Mouse (Mus musculus) CH12.LX (cell line): Measurements from ENCODE around the gene P2ry6. TPM values are rescaled to one million over a fixed set of nuclear protein-coding genes. Genes with fewer than 3 reads are reported as not detected.

ENCODE experiments used
- DNase-seq: peaks from one replicate; pipeline ENCODE4 v3.0.0-alpha.2; 2013; ENCODE audit errors: extremely low read depth
- H3K27ac ChIP-seq: 2 replicates; pipeline ENCODE4 v1.5.1; 2012; ENCODE audit warnings: low read depth, mild to moderate bottlenecking, control low read depth, moderate library complexity; ENCODE audit not compliant: insufficient read depth
- H3K27me3 ChIP-seq: replicated peaks from 2 replicates; pipeline ENCODE3; 2012; ENCODE audit warnings: inconsistent platforms
- H3K36me3 ChIP-seq, 2 experiments: replicated peaks in 1 of 2; 2 replicates each; pipeline versions ENCODE3 to v1.6.1; 2012; ENCODE audit warnings: inconsistent platforms in 1 of 2, low read length in 1 of 2, mild to moderate bottlenecking in 1 of 2, mixed read lengths in 1 of 2, moderate library complexity in 1 of 2; ENCODE audit not compliant: control insufficient read depth in 1 of 2, insufficient read depth in 1 of 2
- H3K4me1 ChIP-seq, 2 experiments: 2 replicates each; pipeline ENCODE4 v1.6.1; 2012; ENCODE audit warnings: inconsistent platforms in 1 of 2, moderate library complexity in 1 of 2; ENCODE audit not compliant: insufficient read depth in 2 of 2, control insufficient read depth in 1 of 2
- H3K4me2 ChIP-seq: 2 replicates; pipeline ENCODE4 v1.6.1; 2012; ENCODE audit warnings: low read depth, mild to moderate bottlenecking, control low read depth; ENCODE audit not compliant: poor library complexity, insufficient read depth, severe bottlenecking
- H3K4me3 ChIP-seq, 3 experiments: fragments of 150-350 bp in 1 of 3; sonication (generic) in 1 of 3; replicated peaks in 1 of 3; 2 replicates each; pipeline versions ENCODE3 to v1.5.1; 2011 to 2012; ENCODE audit warnings: low read depth in 2 of 3, low read length in 2 of 3, mild to moderate bottlenecking in 2 of 3, moderate library complexity in 2 of 3, control low read depth in 1 of 3, improper control_type of control experiment in 1 of 3, inconsistent platforms in 1 of 3, mixed read lengths in 1 of 3; ENCODE audit not compliant: poor library complexity in 1 of 3
- H3K79me2 ChIP-seq: replicated peaks from 2 replicates; pipeline ENCODE4 v1.6.1; 2012; ENCODE audit warnings: mild to moderate bottlenecking, moderate library complexity; ENCODE audit not compliant: control insufficient read depth, poor library complexity, insufficient read depth, severe bottlenecking; ENCODE audit errors: extremely low read depth
- H3K9ac ChIP-seq: 2 replicates; pipeline ENCODE4 v1.6.1; 2012; ENCODE audit warnings: low read depth, mild to moderate bottlenecking, control low read depth, moderate library complexity; ENCODE audit not compliant: insufficient read depth
- H3K9me3 ChIP-seq: replicated peaks from 2 replicates; pipeline ENCODE3; 2012; ENCODE audit warnings: low read length, inconsistent platforms, mixed read lengths
- CHD2 ChIP-seq: IDR thresholded peaks from 2 replicates; pipeline ENCODE4 v1.6.1; 2011; ENCODE audit warnings: low read length, improper control_type of control experiment
- CTCF ChIP-seq, 2 experiments: IDR thresholded peaks in 1 of 2; conservative IDR thresholded peaks in 1 of 2; 2 replicates each; pipeline ENCODE4 v1.5.1; 2011 to 2012; ENCODE audit warnings: low read depth in 2 of 2, low read length in 2 of 2, improper control_type of control experiment in 1 of 2, inconsistent platforms in 1 of 2, mild to moderate bottlenecking in 1 of 2, moderate library complexity in 1 of 2
- E2F4 ChIP-seq: IDR thresholded peaks from 2 replicates; pipeline ENCODE4 v1.6.1; 2011; ENCODE audit warnings: low read depth, low read length, improper control_type of control experiment; ENCODE audit not compliant: insufficient replicate concordance
- ELF1 ChIP-seq: IDR thresholded peaks from 2 replicates; pipeline ENCODE4 v1.6.1; 2014; ENCODE audit warnings: low read depth, mild to moderate bottlenecking, inconsistent platforms, low read length, improper control_type of control experiment
- EP300 ChIP-seq: IDR thresholded peaks from 2 replicates; pipeline ENCODE4 v1.6.1; 2011; ENCODE audit warnings: low read length, improper control_type of control experiment
- JUN ChIP-seq: IDR thresholded peaks from 2 replicates; pipeline ENCODE4 v1.6.1; 2011; ENCODE audit warnings: low read depth, mild to moderate bottlenecking, low read length, improper control_type of control experiment, moderate library complexity; ENCODE audit not compliant: insufficient read depth
- JUND ChIP-seq: conservative IDR thresholded peaks from 2 replicates; pipeline ENCODE4 v1.6.1; 2011; ENCODE audit warnings: low read depth, low read length, improper control_type of control experiment
- KAT2A ChIP-seq: IDR thresholded peaks from 2 replicates; pipeline ENCODE4 v1.6.1; 2012; ENCODE audit warnings: low read length, improper control_type of control experiment, inconsistent platforms; ENCODE audit not compliant: insufficient replicate concordance
- MAFK ChIP-seq: IDR thresholded peaks from 2 replicates; pipeline ENCODE4 v1.6.1; 2011; ENCODE audit warnings: low read length, improper control_type of control experiment; ENCODE audit not compliant: insufficient replicate concordance
- MEF2A ChIP-seq: IDR thresholded peaks from 2 replicates; pipeline ENCODE4 v1.6.1; 2014; ENCODE audit warnings: low read depth, mild to moderate bottlenecking, inconsistent platforms, low read length, improper control_type of control experiment, borderline replicate concordance
- POLR2A ChIP-seq: IDR thresholded peaks from 2 replicates; pipeline ENCODE4 v1.6.1; 2011; ENCODE audit warnings: low read depth, mild to moderate bottlenecking, improper control_type of control experiment, low read length
- RCOR1 ChIP-seq: conservative IDR thresholded peaks from 2 replicates; pipeline ENCODE4 v1.6.1; 2012; ENCODE audit warnings: low read depth, mild to moderate bottlenecking, inconsistent platforms, low read length, improper control_type of control experiment
- SMC3 ChIP-seq: IDR thresholded peaks from 2 replicates; pipeline ENCODE4 v1.6.1; 2011; ENCODE audit warnings: low read depth, low read length, improper control_type of control experiment
- UBTF ChIP-seq: IDR thresholded peaks from 2 replicates; pipeline ENCODE4 v1.6.1; 2012; ENCODE audit warnings: low read depth, mild to moderate bottlenecking, inconsistent platforms, low read length, improper control_type of control experiment, moderate library complexity
- ZKSCAN1 ChIP-seq: IDR thresholded peaks from 2 replicates; pipeline ENCODE4 v1.6.1; 2012; ENCODE audit warnings: low read depth, inconsistent platforms, low read length, improper control_type of control experiment, borderline replicate concordance
- ZNF384 ChIP-seq: IDR thresholded peaks from 2 replicates; pipeline ENCODE4 v1.6.1; 2012; ENCODE audit warnings: low read depth, low read length, improper control_type of control experiment, inconsistent platforms
- dilution Hi-C: fragments of 300-500 bp; cut with MboI; formaldehyde crosslinking; loops from 2 replicates; pipeline ENCODE4 v1.14.3; 2020; ENCODE audit warnings: low sequenced_read_pairs; ENCODE audit not compliant: extremely low pct_unique_long_range_greater_than_20kb, extremely low pct_ligation_motif_present
- in situ Hi-C: fragments of 300-500 bp; cut with MboI; formaldehyde crosslinking; loops from 3 replicates; pipeline ENCODE4 v1.14.3; 2019; ENCODE audit warnings: low sequenced_read_pairs, low pct_ligation_motif_present, low pct_unique_long_range_greater_than_20kb, mixed read lengths
- polyA plus RNA-seq: library from polyadenylated mRNA; unstranded; fragments of >175 nt; gene quantifications from 2 replicates; pipeline ENCODE4 v1.2.1, GENCODE M21; 2012; ENCODE audit warnings: low read depth; ENCODE audit not compliant: insufficient read length
- total RNA-seq, 2 experiments: library from RNA; depleted of rRNA; stranded (reverse); fragments of 300-350 nt in 1 of 2; fragments of >200 nt in 1 of 2; gene quantifications; 2 replicates each; pipeline ENCODE4 v1.2.3; 2012 to 2014

The P2ry6 gene
- total and polyA plus RNA-seq, 3 experiments: 0.17 to 1.5 TPM; not detected in 1

DNA sequence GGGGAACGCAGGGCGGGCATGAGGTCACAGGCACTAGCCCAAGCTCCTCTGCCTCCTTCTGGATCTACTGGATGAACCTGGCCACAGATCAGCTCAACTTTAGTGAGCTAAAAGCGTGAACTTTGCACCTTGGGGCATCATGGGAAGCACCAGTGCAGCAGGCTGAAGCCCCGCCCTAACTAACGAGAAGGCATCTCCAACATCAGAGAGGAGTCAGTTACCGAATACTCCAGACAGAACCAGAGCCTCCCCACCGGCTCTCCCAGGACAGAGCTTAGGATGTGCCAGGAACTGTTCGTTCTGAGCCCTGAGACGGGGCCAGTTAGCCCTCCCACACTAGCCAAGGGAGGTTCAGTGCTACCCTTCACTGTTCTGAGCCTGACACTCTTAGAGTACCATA is 6.6 kb downstream of the P2ry6 start:
- Histone ChIP-seq H3K9ac (no peak overlapping the region), H3K4me3 (no peak overlapping the region), H3K27me3 (peaks cover 18% of the 10 kb centered on the region), H3K4me2 (no peak overlapping the region), H3K4me1 (peaks cover 12 to 19% of the 10 kb centered on the region in 2 experiments), H3K27ac (no peak overlapping the region), H3K9me3 (no peaks in the 10 kb centered on the region), H3K79me2 (no peaks in the 10 kb centered on the region), H3K36me3 (no peaks in the 10 kb centered on the region)
- dilution Hi-C loops (no loop called here), in situ Hi-C loops (no loop called here)
- TF ChIP-seq ZNF384 (no peak), CTCF (conservative IDR thresholded peaks at IDR 0.05 in 1 of 2, IDR thresholded peaks at IDR 0.05 in 1 of 2; ENCODE audit: low read depth in 2 of 2, low read length in 2 of 2) (no peak), E2F4 (no peak), UBTF (no peak), KAT2A (no peak), ZKSCAN1 (no peak), MAFK (no peak), ELF1 (no peak), MEF2A (no peak)
- no peak for DNase-seq

DNA sequence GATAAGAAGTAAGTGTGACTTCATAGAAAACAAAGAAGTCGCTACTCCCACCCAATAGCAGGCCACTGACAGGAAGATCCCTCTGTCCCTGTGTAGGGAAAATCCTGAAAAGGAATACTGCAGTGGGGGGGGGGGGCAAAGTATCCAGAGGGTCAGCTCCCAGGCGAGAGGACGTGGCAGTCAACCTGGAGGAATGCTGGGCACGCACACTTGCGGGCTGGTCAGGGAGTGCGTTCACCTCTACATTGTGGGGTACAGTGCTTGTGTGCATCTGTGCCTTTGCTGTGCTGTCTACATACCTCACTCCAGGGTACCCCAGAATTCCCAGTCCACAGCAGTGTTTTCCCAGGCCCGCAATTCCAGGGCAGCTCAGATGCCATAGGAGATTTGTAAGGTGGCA is 8.4 kb downstream of the P2ry6 start:
- TF ChIP-seq EP300: no peak
- TF ChIP-seq CTCF (conservative IDR thresholded peaks at IDR 0.05 in 1 of 2, IDR thresholded peaks at IDR 0.05 in 1 of 2; ENCODE audit: low read depth in 2 of 2, low read length in 2 of 2): no peak
- TF ChIP-seq POLR2A: no peak
- TF ChIP-seq RCOR1: no peak
- TF ChIP-seq E2F4: no peak
- TF ChIP-seq CHD2: no peak
- TF ChIP-seq ZNF384: no peak
- no peak for TF ChIP-seq SMC3
- TF ChIP-seq JUND: no peak
- TF ChIP-seq ELF1: no peak
- TF ChIP-seq MAFK: no peak
- no peak for TF ChIP-seq JUN
- TF ChIP-seq, all 38 proteins: peak for 0
- no peak for DNase-seq
- dilution Hi-C loops: no loop called here
- no peak overlapping the region for H3K27ac ChIP-seq
- H3K4me3 ChIP-seq: no peak overlapping the region
- no peaks in the 10 kb centered on the region for H3K36me3 ChIP-seq
- peaks cover 14% of the 10 kb centered on the region for H3K27me3 ChIP-seq
- H3K4me2 ChIP-seq: no peak overlapping the region
- in situ Hi-C loops: no loop called here
- H3K4me1 ChIP-seq: peaks cover 14 to 26% of the 10 kb centered on the region in 2 experiments
- H3K9me3 ChIP-seq: no peaks in the 10 kb centered on the region
- H3K9ac ChIP-seq: no peak overlapping the region
- H3K79me2 ChIP-seq: no peaks in the 10 kb centered on the region
